Comparison of ENCODE assay signal across 11 mouse cellular contexts in genomic region chr13:95941861-95942260, GRCm38 (mm10).
"Had no signal": no experiment of that assay in that cellular context is flagged by ENCODE, and none has a peak within 500 bp of the region (broad histone marks: within the 10 kb centered on the region; RNA-seq: fewer than 3 reads in every experiment).

No protein-coding gene starts in this region.

- ATAC-seq: intestine, embryonic 15.5 days; lung, postnatal 0 days had no signal

- H3K9me3 ChIP-seq: intestine, embryonic 15.5 days; limb, embryonic 12.5 days had no signal

- H3K4me3 ChIP-seq: intestine, embryonic 15.5 days; limb, embryonic 12.5 days had no signal

- H3K9ac ChIP-seq: intestine, embryonic 15.5 days; limb, embryonic 12.5 days; liver, embryonic 14.5 days had no signal

- H3K36me3 ChIP-seq: intestine, embryonic 15.5 days; limb, embryonic 12.5 days had no signal

- DNase-seq: kidney, adult 18-20 months; kidney, postnatal 14 days; liver; lung, adult 2 months; right cerebral cortex, postnatal 25 days; thymus, postnatal 4 days had no signal

- H3K27me3 ChIP-seq: intestine, embryonic 15.5 days; limb, embryonic 12.5 days had no signal

- H3K4me2 ChIP-seq: intestine, embryonic 15.5 days; limb, embryonic 12.5 days had no signal

- H3K4me1 ChIP-seq: intestine, embryonic 15.5 days; limb, embryonic 12.5 days had no signal

- H3K27ac ChIP-seq: intestine, embryonic 15.5 days; limb, embryonic 12.5 days; liver, embryonic 14.5 days; macrophage had no signal
